Mouse (Mus musculus) megakaryocyte progenitor cell, adult 5-6 weeks (primary cell): ENCODE measurements around the gene Nrsn2. TPM values are rescaled to one million over a fixed set of nuclear protein-coding genes. Genes with fewer than 3 reads are reported as not detected.
"Not testable (repeated sequence)": the region's sequence is repeated elsewhere in the genome, so short reads cannot be mapped to it uniquely, and the experiment has no call there.

Experiments used
- ATAC-seq: replicated peaks from 2 replicates; pipeline ENCODE4 v1.8.0; 2016; ENCODE audit warnings: mild to moderate bottlenecking, moderate TSS enrichment, inconsistent platforms; ENCODE audit not compliant: poor library complexity
- total RNA-seq, 2 experiments: library from RNA; stranded (forward) in 1 of 2; stranded (reverse) in 1 of 2; fragments of 157-497, 149-512 nt in 1 of 2; fragments of 200-1000 nt in 1 of 2; gene quantifications; 2 replicates each; pipeline versions ENCODE4 v1.2.3 to v1.2.4; 2015 to 2017

Nrsn2 gene
- total RNA-seq, 2 experiments from 2014 or later, result not detected

- no peak for ATAC-seq
These were observed 17.0 kb upstream of the Nrsn2 start for GRCm38 (mm10) chr2:152393225-152394017.

GRCm38 (mm10) chr2:152392786-152393185 is 16.3 kb upstream of the Nrsn2 start:
- ATAC-seq, result peak; percentile 60

- ATAC-seq, result no peak
These were observed 7.8 kb upstream of the Nrsn2 start for GRCm38 (mm10) chr2:152384191-152384590.

- ATAC-seq, result no peak
These were observed 640 bp downstream of the Nrsn2 start for GRCm38 (mm10) chr2:152375652-152376344.

- peak; percentile 72 for ATAC-seq
These were observed 2.9 kb downstream of the Nrsn2 start for GRCm38 (mm10) chr2:152373547-152373946.

GRCm38 (mm10) chr2:152372661-152373060 is 3.8 kb downstream of the Nrsn2 start:
- ATAC-seq, result no peak

- peak; percentile 46 for ATAC-seq
These were observed 4.3 kb downstream of the Nrsn2 start for GRCm38 (mm10) chr2:152372104-152372503.

GRCm38 (mm10) chr2:152368532-152369140 is 7.8 kb downstream of the Nrsn2 start:
- ATAC-seq, result peak; percentile 82

- ATAC-seq, result no peak
These were observed 8.5 kb downstream of the Nrsn2 start for GRCm38 (mm10) chr2:152367917-152368316.

- peak; percentile 80 for ATAC-seq
These were observed 12.9 kb downstream of the Nrsn2 start for GRCm38 (mm10) chr2:152363245-152364147.

- ATAC-seq, result no peak
These were observed 15.2 kb downstream of the Nrsn2 start for GRCm38 (mm10) chr2:152361193-152361592.

- peak; percentile 56 for ATAC-seq
These were observed 16.1 kb downstream of the Nrsn2 start for GRCm38 (mm10) chr2:152360271-152360775.

GRCm38 (mm10) chr2:152359616-152360015 is 16.8 kb downstream of the Nrsn2 start:
- ATAC-seq, result no peak

- not testable (repeated sequence) for ATAC-seq
These were observed 17.5 kb downstream of the Nrsn2 start for GRCm38 (mm10) chr2:152358977-152359376.

GRCm38 (mm10) chr2:152357254-152357653 is 19.2 kb downstream of the Nrsn2 start:
- no peak for ATAC-seq

- peak; percentile 64 for ATAC-seq
These were observed 26.4 kb downstream of the Nrsn2 start for GRCm38 (mm10) chr2:152349842-152350540.

- ATAC-seq, result no peak
These were observed 27.2 kb downstream of the Nrsn2 start for GRCm38 (mm10) chr2:152349205-152349604.

GRCm38 (mm10) chr2:152347722-152348121 is 28.7 kb downstream of the Nrsn2 start:
- ATAC-seq, result no peak

- peak; percentile 54 for ATAC-seq
These were observed 29.5 kb downstream of the Nrsn2 start for GRCm38 (mm10) chr2:152346776-152347465.
